Mouse (Mus musculus) hematopoietic multipotent progenitor cell, adult 10-12 weeks (in vitro differentiated cells): Measurements from ENCODE around the gene Naaa. TPM values are rescaled to one million over a fixed set of nuclear protein-coding genes. Genes with fewer than 3 reads are reported as not detected.

Source experiments
- polyA plus RNA-seq: library from polyadenylated mRNA; stranded (reverse); fragments of >175 nt; gene quantifications from 2 replicates; pipeline ENCODE4 v1.2.3, GENCODE M21; 2012; ENCODE audit warnings: low replicate concordance

The Naaa gene
- 43.7 and 90.0 TPM in 2 replicates for polyA plus RNA-seq

DNA sequence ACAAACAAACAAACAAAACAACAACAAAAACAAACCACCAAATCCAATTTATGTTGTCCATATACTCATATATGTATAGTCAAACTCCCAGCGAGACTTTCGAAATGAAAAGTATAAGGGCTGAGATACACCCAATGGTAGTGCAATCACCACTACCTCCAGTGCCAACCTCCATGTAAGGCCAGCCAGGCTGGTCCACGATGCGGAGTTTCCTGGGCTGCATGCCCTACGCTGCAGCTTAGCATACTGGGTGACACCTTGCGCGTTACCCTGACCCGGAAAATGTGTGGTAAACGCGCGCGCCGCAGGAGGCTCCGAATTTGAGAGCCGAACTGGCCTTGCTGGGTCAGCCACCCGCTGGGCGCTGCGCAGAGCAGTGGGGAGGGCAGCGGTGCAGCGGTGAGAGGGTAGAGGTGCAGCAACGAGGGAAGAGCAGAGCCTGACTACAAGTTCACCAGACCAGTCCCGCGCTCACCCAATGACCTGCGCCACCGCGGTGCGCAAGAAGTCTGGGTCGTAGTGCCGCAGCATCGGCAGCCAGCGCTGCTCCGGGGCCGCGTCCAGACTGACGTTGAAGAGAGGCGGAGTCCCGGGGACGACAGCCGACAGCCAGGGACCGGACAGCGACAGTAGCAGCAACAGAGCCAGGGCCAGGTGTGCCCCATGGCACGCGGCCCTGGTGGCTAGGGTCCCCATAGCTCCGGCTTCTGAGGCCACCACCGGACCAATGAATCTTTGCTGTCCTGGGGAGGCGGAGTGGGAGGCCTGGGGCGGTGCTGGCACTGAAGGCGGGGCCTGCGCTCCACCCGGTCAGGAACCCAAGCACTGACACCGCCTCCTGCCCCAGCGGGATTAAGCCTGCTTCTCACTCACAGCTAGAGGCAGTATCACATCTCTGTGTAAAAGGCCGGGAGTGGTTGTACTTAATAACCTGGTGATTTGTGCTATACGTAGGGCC is at the start of gene Naaa:
Naaa (minus strand) TSS at position 734 of the 958 bp plus-strand sequence.

DNA sequence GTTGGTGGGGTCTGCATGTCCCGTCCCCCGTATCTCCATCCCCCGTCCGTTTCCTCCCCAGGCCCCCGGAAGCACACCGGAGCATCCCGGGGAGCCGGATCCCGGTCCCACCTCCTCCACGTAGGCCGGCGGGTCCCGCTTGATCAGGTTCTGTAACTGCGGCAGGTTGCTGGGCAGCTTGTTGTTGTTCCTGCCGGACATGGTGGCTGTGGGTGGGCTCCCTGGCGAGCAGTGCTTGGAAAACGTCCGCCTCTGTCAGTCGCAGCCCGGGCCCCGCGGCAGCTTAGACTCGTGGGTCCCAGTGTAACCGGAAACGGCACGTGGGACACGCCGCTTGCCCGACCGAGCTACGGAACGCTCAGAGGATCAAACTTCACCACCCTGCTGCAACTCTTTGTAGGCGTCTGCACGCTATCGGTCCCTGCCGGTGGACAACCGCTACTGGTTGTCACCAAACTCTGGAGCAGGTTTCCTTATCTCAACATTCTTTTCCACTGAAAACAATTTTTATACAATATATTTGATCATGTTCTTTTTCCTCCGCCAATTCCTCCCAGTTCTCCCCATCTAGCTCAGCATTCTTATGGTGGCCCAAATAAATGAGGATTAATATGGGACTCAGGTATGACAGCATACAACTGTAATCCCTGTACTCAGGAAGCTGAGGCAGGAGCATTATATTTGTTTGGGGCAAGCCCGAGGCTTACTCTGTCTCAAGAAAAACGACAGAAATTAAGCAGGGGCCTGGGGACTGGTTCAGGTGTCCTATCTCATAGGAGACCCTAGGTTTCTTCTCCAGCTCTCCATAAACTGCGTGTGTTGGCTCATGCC is 31.9 kb upstream of the Naaa start, which contains the start of gene Sdad1:
Sdad1 (minus strand) TSS at position 799 of the 831 bp plus-strand sequence.

DNA sequence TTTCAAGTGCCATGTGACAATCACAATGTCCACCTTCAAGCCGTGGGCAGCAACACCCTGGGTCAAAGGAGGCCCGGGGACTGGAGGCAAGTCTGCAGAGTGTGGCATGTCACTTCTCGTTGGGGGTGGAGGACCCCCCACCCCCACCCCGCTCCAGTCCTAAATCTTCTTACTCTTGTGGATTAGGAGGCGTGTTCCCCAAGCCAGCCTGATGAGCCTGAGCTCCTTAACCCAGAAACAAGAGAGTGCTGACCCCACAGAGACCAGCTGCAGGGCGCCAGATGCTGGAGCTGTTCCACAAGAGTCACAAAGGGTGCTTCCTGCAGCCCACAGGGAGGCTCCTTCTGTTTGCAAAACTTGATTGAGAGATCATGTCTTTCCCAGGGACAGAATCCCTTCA is 21.8 kb downstream of the Naaa start, which contains the start of gene Ppef2:
Ppef2 (minus strand) TSS at position 61 of the 400 bp plus-strand sequence.

DNA sequence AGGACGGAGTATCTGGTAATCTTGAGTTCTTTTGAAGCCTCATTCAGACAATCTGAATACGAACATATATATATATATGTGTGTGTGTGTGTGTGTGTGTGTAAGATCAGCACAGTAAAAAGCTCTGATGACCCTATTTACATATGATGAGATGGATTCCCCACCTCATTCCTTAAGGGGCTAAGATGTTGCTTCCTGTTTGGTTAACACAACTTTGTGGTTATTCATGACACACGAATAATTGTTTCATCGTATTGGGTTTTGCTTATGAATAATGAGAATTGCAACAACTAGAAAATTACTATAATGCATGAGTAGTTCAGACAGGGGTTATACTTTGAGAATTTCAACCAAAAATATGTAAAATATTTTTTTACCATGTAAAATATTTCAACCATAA is 62.7 kb downstream of the Naaa start, which contains the start of gene U90926:
U90926 (minus strand) TSS at position 101 of the 400 bp plus-strand sequence.

Other genes starting within 250 kb of the Naaa start
- 0.13 and 0.58 TPM in 2 replicates for gene Cdkl2, start 234.3 kb downstream of the Naaa start, polyA plus RNA-seq
- gene G3bp2, start 194.5 kb downstream of the Naaa start, polyA plus RNA-seq, result 16.5 and 19.7 TPM in 2 replicates
- 6.1 and 37.8 TPM in 2 replicates for gene Uso1, start 140.2 kb downstream of the Naaa start, polyA plus RNA-seq
- gene U90926, start 62.8 kb downstream of the Naaa start, polyA plus RNA-seq, result not detected in 2 replicates
- 0.18 TPM in 1 of 2 replicates, not detected in the other for gene Ppef2, start 21.9 kb downstream of the Naaa start, polyA plus RNA-seq
- gene Sdad1, start 32.3 kb upstream of the Naaa start, polyA plus RNA-seq, result 25.8 and 35.6 TPM in 2 replicates
- 1.4 and 4.7 TPM in 2 replicates for gene Cxcl9, start 49.9 kb upstream of the Naaa start, polyA plus RNA-seq
- gene Art3, start 53.7 kb upstream of the Naaa start, polyA plus RNA-seq, result 0.28 TPM in 1 of 2 replicates, not detected in the other
- gene Cxcl10, start 70.7 kb upstream of the Naaa start, polyA plus RNA-seq, result 0.81 TPM in 1 of 2 replicates, not detected in the other
- gene Nup54, start 157.0 kb upstream of the Naaa start, polyA plus RNA-seq, result 3.6 and 9.4 TPM in 2 replicates
- gene Scarb2, start 228.7 kb upstream of the Naaa start, polyA plus RNA-seq, result 10.3 and 17.1 TPM in 2 replicates